Mouse (Mus musculus): ENCODE data around the gene Gm11562.

DNA sequence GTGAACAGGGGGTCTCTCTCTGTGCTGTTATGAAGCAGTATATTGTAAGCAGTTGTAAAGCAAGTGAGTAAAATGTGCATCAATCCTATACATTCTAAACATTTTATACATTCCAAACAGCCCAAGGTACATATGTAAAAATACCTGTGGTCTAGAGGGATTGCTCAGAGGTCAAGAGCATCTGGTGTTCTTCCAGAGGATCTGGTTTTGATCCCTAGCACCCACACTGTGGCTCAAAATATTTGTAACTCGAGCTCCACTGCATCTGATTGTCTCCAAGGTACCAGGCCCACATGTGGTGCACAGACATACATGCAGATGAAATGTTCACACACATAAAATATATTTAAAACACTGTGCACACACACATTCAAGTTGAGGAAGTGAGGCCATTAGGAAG is 20.7 kb upstream of the Gm11562 start:
- TF ChIP-seq POLR2A (IDR thresholded peaks at IDR 0.05; ENCODE audit: low read depth, low read length): no peak
- TF ChIP-seq CTCF (conservative IDR thresholded peaks at IDR 0.05; ENCODE audit: insufficient read depth, insufficient read length, low read depth, low read length): no peak

Measured in kidney, adult 2 months (tissue).